Mouse (Mus musculus) T-cell, adult 2 months (primary cell): ENCODE measurements around the gene Rps6.

Source experiments
- DNase-seq: peaks from one replicate; pipeline ENCODE4 v3.0.0; 2022; ENCODE audit warnings: low spot score

Gene Rps6

DNA sequence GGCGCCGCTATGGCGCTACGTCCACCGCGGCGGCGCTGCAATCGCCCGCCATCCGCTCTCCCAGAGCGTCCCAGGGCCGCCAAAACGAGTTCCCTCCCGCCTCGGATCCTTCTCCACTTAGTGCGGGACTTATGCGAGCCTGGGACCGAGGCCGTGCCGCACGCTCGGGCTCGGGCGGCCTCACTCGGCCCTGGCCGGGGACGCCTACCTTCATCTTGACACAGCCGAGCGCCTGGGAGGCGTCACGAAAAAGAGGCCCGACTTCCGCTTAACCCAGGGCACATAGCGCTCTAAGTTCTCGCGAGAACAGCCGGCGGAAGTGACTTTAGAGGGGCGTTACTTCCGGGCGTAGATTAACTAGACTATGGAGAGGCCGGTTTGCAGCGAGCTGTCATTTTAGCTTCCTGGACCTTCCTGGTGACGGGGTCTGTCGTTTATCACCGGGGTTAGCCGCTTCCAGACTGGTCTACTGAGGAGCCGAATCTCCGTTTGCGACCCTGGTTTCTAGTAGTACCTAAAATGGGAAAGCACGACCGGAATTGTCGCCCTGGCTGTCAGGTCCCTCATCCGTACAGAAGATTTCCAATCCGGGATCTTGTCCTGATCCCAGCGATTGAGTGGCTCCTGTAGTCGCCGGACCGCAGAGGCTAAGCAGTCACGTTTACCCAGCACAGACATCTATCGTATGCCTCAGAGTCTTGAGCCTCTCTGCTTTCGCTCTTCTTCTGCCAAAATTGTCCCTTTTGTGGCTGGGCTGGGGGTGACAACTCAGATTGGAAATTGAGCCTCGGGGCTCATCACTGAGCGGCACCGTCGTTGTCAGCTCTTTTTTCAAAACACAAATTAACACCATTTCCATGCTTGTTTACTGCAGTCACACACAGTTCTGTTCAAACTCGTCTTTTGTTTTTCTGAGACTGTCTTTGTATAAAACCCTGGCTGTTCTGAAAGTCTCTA lies at the start of gene Rps6:
Gene Rps6, minus strand, starts transcription at position 300 of the 957 bp plus-strand sequence.
- peak; percentile 95 for DNase-seq

DNA sequence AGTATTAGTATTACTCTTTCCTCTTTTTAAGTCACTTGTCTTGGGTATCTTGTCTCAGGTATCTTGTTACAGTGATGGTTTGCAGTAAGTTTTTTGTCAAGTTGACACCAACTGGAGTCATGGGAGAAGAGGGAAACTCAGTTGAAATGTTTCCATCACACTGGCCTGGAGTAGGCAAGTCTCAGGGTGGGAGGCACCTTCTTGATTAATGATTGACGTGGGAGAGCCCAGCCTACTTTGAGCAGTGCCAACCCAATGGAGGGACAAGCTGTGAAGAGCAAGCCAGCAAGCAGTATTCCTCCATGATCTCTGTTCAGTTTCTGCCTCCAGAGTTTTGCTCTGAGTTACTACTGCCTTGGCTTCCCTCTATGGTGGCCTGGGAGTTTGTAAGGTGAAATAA lies 48.7 kb upstream of the Rps6 start:
- no peak for DNase-seq

DNA sequence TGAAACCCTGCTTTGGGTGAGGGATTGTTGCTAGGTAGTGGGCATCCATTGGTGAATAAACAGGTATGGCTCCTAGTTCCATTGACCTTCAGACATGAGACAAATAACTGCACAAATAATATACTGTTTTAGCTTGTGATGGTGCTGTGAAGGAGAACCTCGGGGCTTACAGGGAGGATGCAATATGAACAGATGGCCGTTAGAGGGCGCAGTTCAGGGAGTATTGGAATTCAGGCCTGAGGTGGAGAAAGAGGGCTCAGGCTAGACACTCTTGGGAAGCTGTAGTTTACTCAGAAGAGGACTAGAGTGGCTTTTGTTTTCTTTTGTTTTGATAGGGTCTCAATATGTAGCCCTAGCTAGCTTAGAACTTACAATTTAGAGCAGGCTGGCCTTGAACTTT lies 47.8 kb upstream of the Rps6 start:
- DNase-seq, result peak; percentile 6

DNA sequence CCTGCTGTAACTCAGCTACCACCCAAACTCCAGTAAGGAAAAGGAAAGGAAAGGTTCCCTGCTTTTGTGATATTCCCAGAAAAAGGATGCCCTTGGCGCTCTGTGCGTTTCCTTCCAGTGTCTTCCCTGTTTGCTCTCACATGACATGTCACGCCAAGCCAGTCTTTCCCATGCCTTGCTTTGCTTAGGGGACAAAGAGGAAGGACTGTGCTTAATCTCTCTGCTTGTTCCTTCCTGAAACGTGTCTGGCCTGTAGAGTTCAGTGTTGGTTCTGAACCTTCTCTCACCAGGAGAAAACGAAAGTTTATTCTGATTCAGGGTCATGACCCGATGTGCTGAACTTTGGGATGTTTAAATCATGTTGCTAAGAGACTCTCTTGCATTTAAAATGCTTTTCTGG lies 45.1 kb upstream of the Rps6 start:
- DNase-seq, result no peak

DNA sequence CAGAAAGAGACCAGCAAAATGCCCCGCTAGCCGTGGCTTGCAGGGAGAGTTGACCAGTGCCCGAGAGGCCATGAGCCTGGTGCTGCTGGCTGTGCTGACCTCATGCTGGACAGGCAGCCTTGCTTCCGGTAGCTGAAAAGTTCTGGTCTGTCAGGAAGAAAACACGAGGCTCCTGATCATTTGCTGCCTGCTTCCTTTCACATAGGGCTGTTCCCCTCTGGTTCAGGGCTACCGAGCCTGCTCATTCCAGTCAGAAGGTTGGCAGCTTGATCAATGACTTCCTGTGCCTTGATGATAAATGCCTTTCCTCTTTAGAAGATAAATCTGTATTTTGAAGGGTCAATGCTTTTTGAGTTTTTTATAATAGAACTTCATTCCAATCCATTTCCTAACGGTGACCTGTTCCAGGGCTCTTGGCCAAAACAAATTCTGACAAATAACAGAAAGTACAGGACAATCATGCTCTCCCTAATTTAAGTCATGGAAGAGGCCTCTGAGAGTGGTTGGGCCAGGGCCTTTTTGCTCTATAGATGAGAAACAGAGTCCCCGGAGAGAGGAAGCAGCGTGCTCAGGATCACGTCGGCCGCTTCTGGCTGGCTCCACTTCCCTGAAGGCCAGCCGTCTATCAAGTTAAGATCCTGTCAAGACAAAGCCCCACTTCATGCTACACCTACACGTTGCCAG lies 41.7 kb upstream of the Rps6 start:
- no peak for DNase-seq

DNA sequence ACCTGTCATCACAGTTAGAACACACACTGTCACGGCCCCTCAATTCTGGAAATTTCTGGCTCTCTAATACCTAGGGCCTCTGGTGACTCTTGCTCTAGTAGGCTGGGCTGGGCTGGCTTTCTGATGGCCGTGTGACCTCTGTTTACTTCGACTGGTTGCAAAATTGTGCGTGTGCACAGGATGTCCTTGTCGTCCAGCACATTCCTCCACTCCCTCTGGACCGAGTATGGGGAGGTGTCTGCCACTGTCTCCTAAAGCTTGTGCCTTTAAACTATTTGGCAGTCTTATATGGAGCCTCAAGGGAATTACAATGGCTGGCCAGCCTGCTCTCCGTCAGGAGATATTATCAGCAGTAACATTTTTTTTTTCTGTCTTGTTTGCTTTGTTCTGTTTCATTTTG lies 40.2 kb upstream of the Rps6 start:
- no peak for DNase-seq

DNA sequence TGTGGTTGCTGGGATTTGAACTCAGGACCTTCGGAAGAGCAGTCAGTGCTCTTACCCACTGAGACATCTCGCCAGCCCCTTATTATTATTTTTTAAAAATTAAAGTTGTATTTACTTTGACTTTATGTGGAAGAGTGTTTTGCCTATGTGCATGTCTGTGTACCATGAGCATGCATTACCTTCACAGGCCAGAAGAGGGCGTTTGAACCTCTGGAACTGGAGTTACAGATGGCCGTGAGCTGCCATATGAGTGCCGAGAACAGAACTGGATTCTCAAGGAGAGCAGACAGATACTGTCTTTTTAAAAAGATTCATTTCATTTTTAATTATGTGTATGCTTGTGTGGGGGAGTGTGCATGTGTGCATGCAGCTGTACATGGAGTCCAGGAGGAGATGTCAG lies 30.7 kb upstream of the Rps6 start:
- DNase-seq, result peak; percentile 41

DNA sequence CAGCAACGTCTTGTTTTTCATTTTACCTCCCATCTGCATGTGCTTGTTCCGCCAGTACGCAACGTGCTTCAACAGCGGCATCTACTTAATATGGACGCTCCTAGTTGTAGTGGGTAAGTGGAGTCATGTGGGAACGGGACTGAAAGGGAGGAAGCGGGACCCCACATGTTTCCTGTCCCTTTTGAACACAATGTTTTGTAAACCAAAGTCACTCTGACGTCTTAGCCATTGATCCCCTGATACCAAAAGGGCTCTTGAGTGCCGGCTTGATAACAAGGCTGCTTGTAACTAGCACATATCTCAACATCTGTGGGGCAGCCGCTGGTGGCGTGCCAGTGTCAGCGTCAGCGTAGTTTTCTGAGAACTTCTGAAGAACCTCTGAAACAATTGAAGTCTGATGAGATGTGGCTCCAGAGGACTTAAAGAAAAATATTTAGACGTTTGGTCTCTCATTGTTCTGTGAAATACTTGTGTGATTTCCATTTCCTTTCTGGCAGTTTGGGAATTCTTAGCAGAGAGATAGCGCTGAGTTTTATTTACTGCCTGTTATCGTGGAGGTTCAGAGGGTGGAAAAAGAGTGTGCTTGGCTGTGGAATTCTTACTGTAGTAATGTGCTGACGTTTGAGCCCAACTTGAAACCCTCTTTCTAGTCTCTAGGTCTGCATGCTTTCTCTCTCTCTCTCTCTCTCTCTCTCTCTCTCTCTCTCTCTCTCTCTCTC lies 29.1 kb upstream of the Rps6 start:
- peak; percentile 95 for DNase-seq

DNA sequence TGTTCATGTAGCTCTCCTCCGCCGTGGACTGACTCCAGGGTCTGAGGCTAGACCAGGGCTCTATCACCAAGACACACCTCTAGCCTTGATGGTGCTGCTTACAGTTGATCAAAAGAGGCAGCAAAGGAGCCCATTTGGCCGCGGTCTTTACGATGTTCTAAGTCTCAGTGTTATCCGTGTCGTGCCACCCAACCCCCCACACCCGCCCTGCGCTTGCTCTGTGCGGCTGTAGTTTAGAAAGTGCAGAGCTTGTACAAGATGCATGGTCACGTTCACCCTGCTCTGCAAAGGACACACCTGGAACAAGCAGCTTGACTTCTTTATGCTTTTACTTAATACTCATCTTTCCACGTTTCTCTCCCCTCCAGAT lies 28.6 kb upstream of the Rps6 start:
- DNase-seq, result peak; percentile 77

DNA sequence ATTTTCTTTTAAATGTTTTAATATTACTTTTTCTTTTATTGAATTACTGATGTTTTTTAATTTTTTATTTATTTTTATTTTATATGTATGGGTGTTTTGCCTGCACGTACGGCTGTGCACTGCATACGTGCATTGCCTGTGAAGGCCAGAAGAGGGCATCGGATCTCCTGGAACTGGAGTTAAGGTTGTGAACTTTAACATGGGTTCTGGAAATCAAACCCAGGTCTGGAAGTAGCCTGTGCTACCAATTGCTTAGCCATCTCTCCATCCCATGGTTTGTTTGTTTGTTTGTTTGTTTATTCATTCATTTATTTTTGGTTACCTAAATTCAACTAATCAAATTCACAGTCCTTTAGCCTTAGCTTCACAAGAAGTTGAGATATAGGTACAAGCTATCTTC lies 27.7 kb upstream of the Rps6 start:
- DNase-seq, result peak; percentile 66

DNA sequence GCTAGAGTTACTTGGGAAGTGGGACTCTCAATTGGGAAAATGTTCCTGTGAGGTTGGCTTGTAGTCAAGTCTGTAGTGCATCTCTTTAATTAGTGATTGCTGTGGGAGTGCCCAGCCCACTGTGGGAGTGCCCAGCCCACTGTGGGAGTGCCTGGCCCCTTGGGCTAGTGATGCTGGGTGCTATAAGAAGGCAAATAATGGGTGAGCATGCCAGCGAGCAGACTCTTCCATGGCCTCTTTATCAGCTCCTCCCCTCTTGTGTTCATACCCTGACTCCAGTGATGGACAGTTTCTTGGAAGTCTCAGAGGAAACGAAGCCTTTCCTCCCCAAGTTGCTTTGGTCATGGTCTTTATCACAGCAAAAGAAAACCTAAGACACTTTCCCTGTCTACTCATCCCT lies 25.2 kb upstream of the Rps6 start:
- no peak for DNase-seq

DNA sequence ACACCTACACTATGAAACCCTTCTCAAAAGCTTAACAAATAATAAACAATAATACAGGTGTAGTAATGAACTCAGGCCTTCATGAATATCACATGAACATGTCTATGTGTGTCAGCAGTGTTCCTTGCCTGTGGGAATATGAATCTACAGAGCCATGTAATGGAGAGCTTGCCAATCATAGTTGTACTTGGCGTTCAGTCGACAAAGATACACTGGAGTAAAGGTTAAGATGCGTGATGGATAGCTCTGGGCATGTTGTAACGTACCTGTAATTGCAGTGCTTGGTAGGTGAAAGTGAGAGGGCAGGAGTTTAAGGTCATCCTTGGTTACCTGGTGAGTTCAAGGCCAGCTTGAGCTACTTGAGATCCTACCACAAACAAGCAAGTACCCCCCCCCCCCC lies 24.0 kb upstream of the Rps6 start:
- DNase-seq, result no peak

DNA sequence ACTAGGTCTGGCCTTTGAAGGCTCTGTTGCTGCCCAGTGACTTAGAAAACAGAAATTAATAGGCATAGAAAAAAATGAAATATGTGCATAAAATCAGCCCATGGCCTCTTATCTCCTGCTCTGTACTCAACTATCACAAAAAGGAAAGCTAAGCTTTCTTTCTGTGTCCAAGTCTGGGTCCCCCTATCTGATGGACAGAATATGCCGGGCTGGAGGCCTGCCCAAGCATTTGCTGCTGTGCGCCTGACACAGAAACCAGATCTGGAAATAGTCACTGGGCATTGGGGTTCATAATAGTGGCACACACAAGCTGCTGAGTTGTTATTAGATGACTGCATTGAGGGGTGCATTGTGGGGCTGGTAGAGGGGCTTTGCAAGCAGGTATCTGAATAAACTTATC lies 22.3 kb upstream of the Rps6 start:
- DNase-seq, result no peak

DNA sequence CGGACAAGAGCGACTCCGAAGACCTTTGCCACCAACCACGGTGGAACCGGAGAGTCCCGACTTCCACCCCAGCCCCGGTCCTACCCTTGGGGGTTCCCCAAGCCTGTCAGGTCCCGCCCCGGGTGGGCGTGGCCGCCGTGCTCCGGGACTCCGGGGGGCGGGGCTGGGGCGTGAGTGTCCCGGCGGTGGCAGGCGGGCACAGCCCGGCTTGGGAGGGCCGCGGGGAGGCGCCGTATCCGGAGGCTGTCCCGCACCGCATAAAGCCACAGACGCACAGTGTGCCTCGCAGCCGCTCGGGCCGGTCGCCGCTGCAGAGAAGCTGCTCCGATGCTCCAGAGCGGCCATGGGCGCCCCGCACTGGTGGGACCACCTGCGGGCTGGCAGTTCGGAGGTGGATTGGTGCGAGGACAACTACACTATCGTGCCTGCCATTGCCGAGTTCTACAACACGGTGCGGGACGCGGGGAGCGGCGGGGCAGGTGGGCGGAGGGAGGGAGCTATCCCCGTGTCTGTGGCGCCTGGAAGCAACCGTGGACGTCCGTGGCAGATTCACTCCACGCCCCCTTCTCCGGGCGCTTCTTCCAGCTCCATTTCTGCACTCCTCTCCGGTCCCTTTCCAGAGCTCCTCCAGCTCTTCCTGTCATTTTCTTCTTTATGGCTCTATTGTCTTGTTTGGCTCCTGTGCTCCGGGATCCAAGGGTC lies 17.1 kb upstream of the Rps6 start, which contains the start of gene Acer2:
Gene Acer2, plus strand, starts transcription at position 251 of the 702 bp plus-strand sequence.
- DNase-seq, result peak; percentile 91

DNA sequence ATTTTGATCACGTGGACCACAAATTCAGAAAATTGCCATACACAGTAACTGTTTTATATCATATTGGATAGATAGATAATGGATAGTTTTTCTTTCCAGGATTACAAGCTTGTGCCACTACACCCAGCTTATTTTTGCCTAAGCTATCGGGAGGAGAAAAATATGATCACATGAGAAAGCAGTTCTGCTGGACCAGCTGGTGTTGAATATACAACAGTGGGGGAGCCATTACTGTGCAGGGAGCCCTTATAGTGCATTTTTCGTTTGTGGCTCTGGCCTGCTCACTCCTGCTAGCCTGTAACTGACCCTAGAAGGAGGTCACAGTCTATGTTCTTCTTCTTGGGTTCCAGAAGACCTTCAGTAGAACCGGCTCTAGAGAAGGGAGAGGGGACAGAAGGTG lies 15.9 kb upstream of the Rps6 start:
- no peak for DNase-seq

DNA sequence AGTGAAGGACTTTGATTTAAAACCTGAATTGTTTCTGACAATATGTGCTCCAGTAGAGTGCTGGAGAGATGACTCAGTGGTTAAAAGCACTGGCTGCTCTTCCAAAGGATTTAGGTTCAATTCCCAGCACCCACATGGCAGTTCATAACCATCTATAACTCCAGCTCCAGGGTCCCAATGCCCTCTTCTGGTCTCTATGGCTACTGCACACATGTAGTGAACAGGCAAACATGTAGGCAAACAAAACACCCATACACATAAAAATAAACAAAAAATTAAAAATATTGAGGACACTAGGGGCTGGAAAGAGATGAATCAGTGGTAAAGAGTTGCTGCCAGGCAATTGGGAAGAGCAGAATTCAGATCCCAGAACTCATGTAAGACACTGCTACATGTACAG lies 14.8 kb upstream of the Rps6 start:
- DNase-seq, result no peak

DNA sequence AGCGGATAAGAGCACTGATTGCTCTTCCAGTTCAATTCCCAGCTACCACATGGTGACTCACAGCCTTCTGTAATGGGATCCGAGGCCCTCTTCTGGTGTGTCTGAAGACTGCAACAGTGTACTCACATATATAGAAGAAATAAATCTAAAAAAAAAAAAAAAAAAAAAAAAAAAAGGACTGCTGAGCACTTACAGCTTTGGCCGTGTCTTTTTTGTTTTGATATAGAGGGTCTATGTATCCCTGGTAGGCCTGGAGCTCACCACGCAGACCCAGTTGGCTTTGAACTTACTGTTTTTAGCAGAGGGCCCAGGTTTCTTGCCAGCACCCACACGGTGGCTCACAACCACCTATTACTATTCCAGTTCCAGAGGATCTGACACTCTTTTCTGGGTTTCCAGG lies 6.9 kb upstream of the Rps6 start:
- DNase-seq, result no peak

DNA sequence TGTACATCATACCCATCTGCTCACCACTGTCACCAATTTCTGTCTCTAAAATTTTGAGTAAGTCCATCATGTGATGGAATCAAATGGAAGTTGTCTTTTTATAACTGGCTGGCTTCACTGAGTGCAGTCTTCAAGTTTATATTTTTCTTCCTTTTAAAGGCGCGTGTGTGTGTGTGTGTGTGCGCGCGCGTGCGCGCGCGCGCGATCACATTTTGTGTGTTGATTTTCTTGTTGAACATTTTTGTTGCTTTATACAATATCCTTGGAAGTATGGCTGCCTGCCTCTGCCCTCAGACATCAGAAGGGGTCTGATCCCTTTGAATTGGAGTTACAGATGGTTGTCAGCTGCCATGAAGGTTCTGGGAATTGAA lies 843 bp upstream of the Rps6 start:
- no peak for DNase-seq

DNA sequence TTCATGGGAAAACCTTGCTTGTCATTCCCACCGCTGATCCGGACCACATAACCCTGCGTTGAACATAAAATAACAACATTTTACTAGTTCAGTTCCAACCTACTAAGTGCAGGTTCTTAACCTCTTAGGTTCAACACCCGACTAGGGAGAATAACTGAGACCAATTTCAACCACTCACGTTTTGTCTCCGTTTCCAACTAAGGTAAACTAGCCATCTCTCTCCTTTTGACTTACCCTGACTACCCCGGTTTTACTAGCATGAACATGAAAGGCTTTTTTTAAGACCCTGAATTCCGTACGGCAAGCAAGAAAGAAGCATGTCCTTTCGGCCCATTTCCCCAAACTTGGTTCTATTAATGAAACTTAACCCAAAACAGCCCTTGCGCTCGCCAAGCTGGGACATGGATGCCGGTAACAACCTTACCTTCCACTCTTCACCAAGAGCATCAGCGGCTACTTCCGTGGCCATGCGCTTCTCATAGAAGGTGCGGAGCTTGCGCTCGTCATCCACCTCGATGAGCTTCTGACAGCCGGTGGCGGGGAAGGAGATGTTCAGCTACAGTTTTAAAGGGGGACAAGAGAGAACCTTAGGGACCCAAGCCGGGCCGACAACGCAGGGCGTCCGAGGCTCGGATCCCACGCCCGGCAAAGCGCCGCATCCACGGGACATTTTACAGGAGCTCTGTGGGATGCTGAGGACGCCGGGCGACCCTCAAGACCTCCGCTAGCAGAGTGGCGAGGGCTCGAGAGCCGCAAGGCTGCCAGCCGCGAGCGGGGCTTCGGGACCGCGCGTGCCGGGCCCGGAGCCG lies 704 bp downstream of the Rps6 start:
- no peak for DNase-seq

DNA sequence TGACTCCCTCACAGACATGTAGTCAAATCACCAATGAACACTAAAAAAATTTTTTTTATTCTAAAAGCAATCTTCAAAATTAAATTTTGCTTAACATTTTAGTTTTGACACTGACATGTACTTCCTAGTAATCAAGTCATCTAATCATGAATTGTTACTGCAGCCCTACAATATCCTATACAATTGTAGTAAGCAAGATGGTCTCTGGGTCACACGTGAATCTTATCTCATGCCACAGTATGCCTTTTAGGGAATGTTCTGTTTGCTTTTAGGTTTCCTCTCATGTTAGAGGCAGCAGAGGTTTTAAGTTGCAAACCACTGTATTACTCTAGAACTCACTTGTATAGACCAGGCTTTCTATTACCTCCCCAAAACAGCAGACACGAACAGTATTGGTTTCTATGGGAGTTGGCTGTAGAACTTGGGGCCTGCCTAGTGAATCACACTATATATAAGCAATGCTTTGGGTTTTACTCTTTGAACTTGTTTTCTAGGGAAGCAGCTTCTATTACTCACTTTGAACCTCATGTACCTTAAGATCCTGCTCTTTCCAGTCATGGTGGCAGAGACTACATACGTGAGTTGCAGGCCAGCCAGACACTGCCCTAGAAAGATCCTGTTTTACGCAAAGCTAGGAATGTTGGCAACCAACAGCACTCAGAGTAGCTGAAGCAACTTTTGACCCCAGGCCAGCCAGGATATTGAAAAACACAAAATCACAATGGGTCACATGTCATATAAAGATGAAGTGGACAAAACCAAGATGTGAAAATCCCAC lies 4.2 kb downstream of the Rps6 start:
- DNase-seq, result no peak

DNA sequence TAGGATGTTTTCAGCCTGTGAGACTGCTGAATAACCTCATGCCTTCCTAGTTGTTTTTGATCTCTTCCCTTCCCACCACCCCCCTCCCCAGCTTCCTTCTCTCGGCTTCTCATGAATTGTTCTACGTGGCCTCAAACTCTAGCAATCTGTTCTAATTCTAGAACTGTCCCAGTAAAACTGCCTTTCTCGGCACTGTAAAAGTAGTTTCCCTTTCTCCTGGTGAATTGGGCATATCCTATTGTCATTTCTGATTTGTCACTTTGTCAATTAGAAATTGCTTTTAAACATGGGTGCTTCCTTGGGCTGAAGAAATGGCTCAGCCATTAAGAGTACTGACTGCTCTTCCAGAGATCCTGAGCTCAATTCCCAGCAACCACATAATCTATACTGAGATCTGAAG lies 5.2 kb downstream of the Rps6 start:
- DNase-seq, result no peak
